Mouse (Mus musculus) lung, postnatal 0 days (tissue): ENCODE data around the gene Sppl2b. TPM values are rescaled to one million over a fixed set of nuclear protein-coding genes. Genes with fewer than 3 reads are reported as not detected.
A peak's percentile ranks its signal among the peaks of the same experiment; 100 is the strongest.

Experiments
- ATAC-seq: fragments of 200-750 bp; cut with Nextera tagmentation; 2 replicates; pipeline ENCODE4 v1.8.0; 2017; ENCODE audit warnings: moderate library complexity
- DNase-seq: peaks from one replicate; pipeline ENCODE4 v3.0.0-alpha.2; 2016; ENCODE audit warnings: low spot score
- H3K27ac ChIP-seq: fragments of 300-500 bp; sonication (generic); 2 replicates; pipeline ENCODE4 v1.5.1; 2014; ENCODE audit warnings: antibody characterized with exemption, mild to moderate bottlenecking, low read length, mixed read lengths
- H3K27me3 ChIP-seq: fragments of 300-500 bp; sonication (generic); replicated peaks from 2 replicates; pipeline ENCODE4 v1.6.1; 2014; ENCODE audit warnings: low read length, mixed read lengths; ENCODE audit not compliant: insufficient read depth
- H3K36me3 ChIP-seq: fragments of 300-500 bp; sonication (generic); 2 replicates; pipeline ENCODE4 v1.6.1; 2014; ENCODE audit warnings: low read length, mixed read lengths; ENCODE audit not compliant: insufficient read depth
- H3K4me1 ChIP-seq: fragments of 300-500 bp; sonication (generic); 2 replicates; pipeline ENCODE4 v1.6.1; 2014; ENCODE audit warnings: antibody characterized with exemption, low read depth, low read length, mixed read lengths; ENCODE audit not compliant: insufficient read depth
- H3K4me2 ChIP-seq: fragments of 300-500 bp; sonication (generic); replicated peaks from 2 replicates; pipeline ENCODE4 v1.6.1; 2014; ENCODE audit warnings: low read depth, mild to moderate bottlenecking, low read length, moderate library complexity, mixed read lengths
- H3K4me3 ChIP-seq: fragments of 300-500 bp; sonication (generic); 2 replicates; pipeline ENCODE4 v1.5.1; 2014; ENCODE audit warnings: low read depth, low read length
- H3K9ac ChIP-seq: fragments of 300-500 bp; sonication (generic); replicated peaks from 2 replicates; pipeline ENCODE4 v1.6.1; 2014; ENCODE audit warnings: low read depth, mild to moderate bottlenecking
- H3K9me3 ChIP-seq: fragments of 300-500 bp; sonication (generic); 2 replicates; pipeline ENCODE4 v1.6.1; 2016; ENCODE audit warnings: low read length, mixed read lengths
- CTCF ChIP-seq: IDR thresholded peaks from 2 replicates; pipeline ENCODE4 v1.5.1; 2016; ENCODE audit warnings: antibody characterized with exemption, mild to moderate bottlenecking
- EP300 ChIP-seq: IDR thresholded peaks from 2 replicates; pipeline ENCODE4 v1.6.1; 2016; ENCODE audit warnings: antibody characterized with exemption, mild to moderate bottlenecking, control low read depth
- WGBS: fragments of 180-500 bp; shearing (Covaris S2); extraction: QIAGEN DNeasy Blood & Tissue Kit; methylation state at CpG from one replicate; pipeline ENCODE4 v1.1.7; 2014; 5-methylcytosine and 5-hydroxymethylcytosine counted together
- polyA plus RNA-seq: library from polyadenylated mRNA; unstranded; fragments of >200 nt; fragmentation: Nextera tagmentation; extraction: Ambion mirVana; gene quantifications from 2 replicates; pipeline ENCODE4 v1.2.1, GENCODE M21; 2015

Sppl2b gene
- polyA plus RNA-seq, 1 experiment from 2014 or later, result 26.5 TPM

- H3K4me1 ChIP-seq, result peaks cover 10% of the 10 kb centered on the region
- TF ChIP-seq EP300 (peak; percentile 30), CTCF (no peak)
- no peaks in the 10 kb centered on the region for H3K27me3 ChIP-seq
- DNase-seq (peak; percentile 100), ATAC-seq (peak; percentile 98)
- under 1% methylated on average over 72 of the region's 72 CpGs for WGBS
- peak within 1 kb of the TSS; percentile 55 for H3K9ac ChIP-seq
- peak within 1 kb of the TSS; percentile 92 for H3K4me3 ChIP-seq
- H3K36me3 ChIP-seq, result no peaks in the 10 kb centered on the region
- 0 out of 2 replicates have a peak within 1 kb of the TSS, but pooled peaks have one; percentile 10 for H3K27ac ChIP-seq
- H3K9me3 ChIP-seq, result no peaks in the 10 kb centered on the region
- peak within 1 kb of the TSS; percentile 69 for H3K4me2 ChIP-seq
Measured at GRCm38 (mm10) chr10:80900318-80901247, 45.5 kb downstream of the Sppl2b start, which contains the start of gene Timm13. TSS of gene Timm13 (minus strand) at chr10:80900969.

- Histone ChIP-seq H3K9ac (no peak overlapping the region), H3K9me3 (no peaks in the 10 kb centered on the region), H3K36me3 (no peaks in the 10 kb centered on the region), H3K27me3 (no peaks in the 10 kb centered on the region), H3K4me2 (peak overlapping the region; percentile 69), H3K4me3 (no peak overlapping the region), H3K4me1 (peaks cover 10% of the 10 kb centered on the region), H3K27ac (0 out of 2 replicates have a peak overlapping the region, but pooled peaks have one; percentile 10)
- DNase-seq, result no peak
- WGBS, result 86% methylated on average over 19 of the region's 19 CpGs
- no peak for TF ChIP-seq EP300
- TF ChIP-seq CTCF, result no peak
- ATAC-seq, result no peak
Measured at GRCm38 (mm10) chr10:80901409-80902272, 46.6 kb downstream of the Sppl2b start.

GRCm38 (mm10) chr10:80902273-80902940 lies 47.3 kb downstream of the Sppl2b start:
- ATAC-seq, result no peak
- Histone ChIP-seq H3K9me3 (no peaks in the 10 kb centered on the region), H3K36me3 (no peaks in the 10 kb centered on the region), H3K4me3 (no peak overlapping the region), H3K4me1 (peaks cover 10% of the 10 kb centered on the region), H3K9ac (no peak overlapping the region), H3K27ac (no peak overlapping the region), H3K27me3 (no peaks in the 10 kb centered on the region), H3K4me2 (no peak overlapping the region)
- no peak for DNase-seq
- TF ChIP-seq EP300 (no peak), CTCF (no peak)
- WGBS, result 94% methylated on average over 9 of the region's 9 CpGs

DNA sequence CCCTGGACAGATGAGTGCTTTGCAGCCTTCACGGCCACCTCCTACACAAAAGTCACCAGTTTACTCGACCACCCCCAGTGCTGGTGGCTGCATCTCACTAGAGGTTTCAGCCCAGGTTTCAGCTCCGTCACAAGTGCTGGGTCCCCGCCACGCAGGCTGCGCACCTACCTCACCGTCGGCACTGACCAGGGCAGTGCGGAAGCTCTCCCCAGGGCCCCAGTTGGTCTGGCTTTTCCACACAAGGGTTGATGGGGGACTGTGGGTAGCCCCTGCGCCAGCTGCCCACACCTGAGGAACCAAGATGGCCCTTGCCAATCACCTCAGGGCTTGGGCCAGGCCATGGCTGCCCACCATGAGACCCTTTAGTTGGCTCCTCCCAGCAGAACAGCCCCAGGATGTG lies 48.2 kb downstream of the Sppl2b start:
- Histone ChIP-seq H3K27ac (no peak overlapping the region), H3K4me1 (peaks cover 10% of the 10 kb centered on the region), H3K27me3 (no peaks in the 10 kb centered on the region), H3K9ac (no peak overlapping the region), H3K9me3 (no peaks in the 10 kb centered on the region), H3K4me2 (no peak overlapping the region), H3K4me3 (no peak overlapping the region), H3K36me3 (no peaks in the 10 kb centered on the region)
- ATAC-seq (no peak), DNase-seq (no peak)
- 92% methylated on average over 10 of the region's 10 CpGs for WGBS
- TF ChIP-seq EP300 (no peak), CTCF (no peak)

- no peak overlapping the region for H3K27ac ChIP-seq
- no peak for TF ChIP-seq EP300
- TF ChIP-seq CTCF, result no peak
- no peaks in the 10 kb centered on the region for H3K9me3 ChIP-seq
- WGBS, result 79% methylated on average over 27 of the region's 28 CpGs
- H3K4me1 ChIP-seq, result peaks cover 10% of the 10 kb centered on the region
- no peak overlapping the region for H3K9ac ChIP-seq
- no peak overlapping the region for H3K4me3 ChIP-seq
- no peak for DNase-seq
- no peaks in the 10 kb centered on the region for H3K27me3 ChIP-seq
- ATAC-seq, result no peak
- H3K4me2 ChIP-seq, result no peak overlapping the region
- H3K36me3 ChIP-seq, result no peaks in the 10 kb centered on the region
Measured at GRCm38 (mm10) chr10:80904004-80904693, 49.1 kb downstream of the Sppl2b start.
